Mouse (Mus musculus): ENCODE measurements at regions not wholly inside any gene's neighbourhood (a gene's known extent, or its start where the extent isn't known, plus 50 kb on each side); places are given as distances from the start of the nearest gene placed in this dataset.

DNA sequence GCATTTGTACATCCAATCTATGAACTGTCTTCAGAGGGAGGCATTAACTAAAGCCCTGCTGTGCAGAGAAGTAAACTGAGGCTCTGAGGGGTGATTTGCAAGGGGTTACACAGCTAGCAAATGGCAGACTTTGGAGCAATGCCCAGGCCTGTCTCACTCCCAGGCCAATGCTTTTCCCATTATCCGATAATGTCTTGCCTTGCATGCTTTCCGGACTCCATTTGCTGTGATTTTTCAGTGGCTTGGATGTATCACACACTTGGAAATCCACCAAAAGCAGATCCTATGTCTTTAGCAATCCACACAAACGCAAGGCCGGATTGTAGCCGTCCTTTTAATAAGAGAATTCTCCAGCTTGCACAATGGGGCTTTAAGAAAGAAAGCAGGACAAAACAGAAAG, 281.7 kb upstream of the Ppargc1a start:
- Histone ChIP-seq H3K36me3 (ENCODE audit: control insufficient read depth, insufficient read depth, low read length) (no peaks in the 10 kb centered on the region), H3K4me3 (ENCODE audit: control insufficient read depth, low read depth, low read length) (no peak overlapping the region), H3K4me1 (ENCODE audit: control insufficient read depth, insufficient read depth, low read length) (no peaks in the 10 kb centered on the region), H3K27me3 (ENCODE audit: control insufficient read depth, insufficient read depth, low read length) (no peaks in the 10 kb centered on the region), H3K27ac (ENCODE audit: control insufficient read depth, insufficient read depth, low read depth, low read length) (no peak overlapping the region)
- TF ChIP-seq POLR2A (IDR thresholded peaks at IDR 0.05; ENCODE audit: control insufficient read depth, low read depth, low read length) = no peak

DNA sequence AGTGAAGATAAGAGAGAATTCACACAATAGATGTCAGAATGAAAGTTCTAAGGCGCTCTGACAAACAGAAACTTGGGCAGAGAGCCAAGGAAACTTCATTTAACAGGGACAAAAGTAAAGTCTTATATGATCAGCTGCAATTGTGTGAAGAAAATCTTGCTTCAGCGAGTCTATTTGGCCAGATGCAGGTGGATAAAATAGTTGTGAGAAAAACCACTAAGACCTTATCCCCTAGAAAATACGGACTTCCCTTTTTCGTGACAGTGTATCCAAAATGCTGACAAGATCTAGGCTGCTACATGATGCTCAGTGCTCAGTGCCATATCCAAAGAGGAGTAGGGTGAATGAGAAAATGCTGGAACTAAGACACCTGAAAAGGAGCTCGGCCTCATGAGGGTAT, 274.7 kb upstream of the Ppargc1a start:
- Histone ChIP-seq H3K27me3 (ENCODE audit: control insufficient read depth, insufficient read depth, low read length) (no peaks in the 10 kb centered on the region), H3K4me1 (ENCODE audit: control insufficient read depth, insufficient read depth, low read length) (no peaks in the 10 kb centered on the region), H3K27ac (ENCODE audit: control insufficient read depth, insufficient read depth, low read depth, low read length) (no peak overlapping the region), H3K36me3 (ENCODE audit: control insufficient read depth, insufficient read depth, low read length) (no peaks in the 10 kb centered on the region), H3K4me3 (ENCODE audit: control insufficient read depth, low read depth, low read length) (no peak overlapping the region)
- TF ChIP-seq CTCF (IDR thresholded peaks at IDR 0.05; ENCODE audit: control insufficient read depth, insufficient read depth, insufficient replicate concordance, low read depth, low read length) (no peak), POLR2A (IDR thresholded peaks at IDR 0.05; ENCODE audit: control insufficient read depth, low read depth, low read length) (no peak)

GRCm38 (mm10) chr5:51841763-51842162, 274.2 kb upstream of the Ppargc1a start:
- Histone ChIP-seq H3K4me3 (ENCODE audit: control insufficient read depth, low read depth, low read length) (no peak overlapping the region), H3K27ac (ENCODE audit: control insufficient read depth, insufficient read depth, low read depth, low read length) (no peak overlapping the region), H3K4me1 (ENCODE audit: control insufficient read depth, insufficient read depth, low read length) (no peaks in the 10 kb centered on the region), H3K27me3 (ENCODE audit: control insufficient read depth, insufficient read depth, low read length) (no peaks in the 10 kb centered on the region), H3K36me3 (ENCODE audit: control insufficient read depth, insufficient read depth, low read length) (no peaks in the 10 kb centered on the region)
- TF ChIP-seq POLR2A (IDR thresholded peaks at IDR 0.05; ENCODE audit: control insufficient read depth, low read depth, low read length) (no peak), CTCF (IDR thresholded peaks at IDR 0.05; ENCODE audit: control insufficient read depth, insufficient read depth, insufficient replicate concordance, low read depth, low read length) (no peak)

- Histone ChIP-seq H3K27ac (ENCODE audit: control insufficient read depth, insufficient read depth, low read depth, low read length) (no peak overlapping the region), H3K4me3 (ENCODE audit: control insufficient read depth, low read depth, low read length) (no peak overlapping the region), H3K4me1 (ENCODE audit: control insufficient read depth, insufficient read depth, low read length) (no peaks in the 10 kb centered on the region), H3K36me3 (ENCODE audit: control insufficient read depth, insufficient read depth, low read length) (no peaks in the 10 kb centered on the region), H3K27me3 (ENCODE audit: control insufficient read depth, insufficient read depth, low read length) (no peaks in the 10 kb centered on the region)
- TF ChIP-seq CTCF (IDR thresholded peaks at IDR 0.05; ENCODE audit: control insufficient read depth, insufficient read depth, insufficient replicate concordance, low read depth, low read length) (no peak), POLR2A (IDR thresholded peaks at IDR 0.05; ENCODE audit: control insufficient read depth, low read depth, low read length) (no peak)
Observed at GRCm38 (mm10) chr5:51840638-51841329, 273.3 kb upstream of the Ppargc1a start.

DNA sequence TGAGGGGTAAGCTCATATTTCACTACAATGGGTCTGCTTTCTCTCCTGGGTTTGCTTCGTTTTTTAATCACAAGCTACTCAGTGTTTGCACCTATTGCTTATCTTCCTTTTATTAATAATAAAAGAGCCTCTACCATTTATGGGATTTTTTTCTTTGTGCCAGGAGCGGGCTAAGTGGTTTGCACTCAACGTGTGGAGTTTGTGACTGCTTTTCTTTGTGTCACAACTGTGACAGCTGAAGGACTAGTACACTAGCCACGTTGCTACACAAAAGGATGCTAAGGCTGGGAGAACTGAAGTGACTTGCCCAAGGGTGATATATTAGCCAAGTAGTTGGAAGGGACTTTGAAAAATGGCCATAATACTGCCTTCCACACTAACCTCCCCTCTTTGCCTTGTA, 271.8 kb upstream of the Ppargc1a start:
- Histone ChIP-seq H3K27ac (ENCODE audit: control insufficient read depth, insufficient read depth, low read depth, low read length) (no peak overlapping the region), H3K27me3 (ENCODE audit: control insufficient read depth, insufficient read depth, low read length) (no peaks in the 10 kb centered on the region), H3K4me3 (ENCODE audit: control insufficient read depth, low read depth, low read length) (no peak overlapping the region), H3K36me3 (ENCODE audit: control insufficient read depth, insufficient read depth, low read length) (no peaks in the 10 kb centered on the region), H3K4me1 (ENCODE audit: control insufficient read depth, insufficient read depth, low read length) (no peaks in the 10 kb centered on the region)
- TF ChIP-seq POLR2A (IDR thresholded peaks at IDR 0.05; ENCODE audit: control insufficient read depth, low read depth, low read length) (no peak), CTCF (IDR thresholded peaks at IDR 0.05; ENCODE audit: control insufficient read depth, insufficient read depth, insufficient replicate concordance, low read depth, low read length) (no peak)

DNA sequence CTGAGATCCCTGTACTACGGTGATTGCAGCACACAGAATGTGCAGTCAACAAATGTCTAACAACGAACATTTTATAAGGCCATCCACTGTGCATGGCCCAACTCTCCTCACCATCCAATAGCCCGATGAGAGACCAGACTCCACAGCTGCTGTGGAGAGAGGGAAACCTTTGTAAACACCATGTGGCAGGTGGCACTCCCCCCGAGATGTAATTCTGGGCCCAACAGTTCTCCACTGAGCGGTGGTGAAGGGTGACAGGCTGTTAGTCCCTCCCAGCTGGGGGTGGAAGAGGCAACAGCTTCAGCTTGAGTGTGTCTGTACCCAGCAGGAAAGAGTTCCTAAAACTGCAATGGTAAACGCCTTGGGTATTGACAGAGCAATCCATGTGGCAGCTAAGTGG, 263.0 kb upstream of the Ppargc1a start:
- Histone ChIP-seq H3K4me1 (ENCODE audit: control insufficient read depth, insufficient read depth, low read length) (no peaks in the 10 kb centered on the region), H3K36me3 (ENCODE audit: control insufficient read depth, insufficient read depth, low read length) (no peaks in the 10 kb centered on the region), H3K4me3 (ENCODE audit: control insufficient read depth, low read depth, low read length) (no peak overlapping the region), H3K27me3 (ENCODE audit: control insufficient read depth, insufficient read depth, low read length) (no peaks in the 10 kb centered on the region), H3K27ac (ENCODE audit: control insufficient read depth, insufficient read depth, low read depth, low read length) (no peak overlapping the region)
- no peak for TF ChIP-seq CTCF (IDR thresholded peaks at IDR 0.05; ENCODE audit: control insufficient read depth, insufficient read depth, insufficient replicate concordance, low read depth, low read length)
- no peak for TF ChIP-seq POLR2A (IDR thresholded peaks at IDR 0.05; ENCODE audit: control insufficient read depth, low read depth, low read length)

DNA sequence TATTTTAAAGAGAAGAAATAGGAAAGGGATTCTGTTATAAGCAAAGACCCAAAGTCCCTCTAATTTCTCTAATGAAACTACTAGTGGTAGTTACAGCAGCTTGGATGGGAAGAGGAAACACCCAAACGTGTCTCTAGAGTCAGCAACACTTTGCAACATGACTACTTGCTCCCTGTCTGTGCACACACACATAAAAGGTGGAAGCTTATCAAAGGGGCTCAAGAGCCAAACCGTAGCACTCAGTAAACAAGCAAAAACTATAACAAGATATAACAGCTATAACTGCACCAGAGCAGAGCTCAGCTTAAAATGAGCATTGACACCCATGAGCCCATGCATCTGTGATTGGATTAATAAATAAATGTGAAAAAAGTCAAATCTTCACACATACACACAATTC, 262.5 kb upstream of the Ppargc1a start:
- Histone ChIP-seq H3K27me3 (ENCODE audit: control insufficient read depth, insufficient read depth, low read length) (no peaks in the 10 kb centered on the region), H3K36me3 (ENCODE audit: control insufficient read depth, insufficient read depth, low read length) (no peaks in the 10 kb centered on the region), H3K27ac (ENCODE audit: control insufficient read depth, insufficient read depth, low read depth, low read length) (no peak overlapping the region), H3K4me1 (ENCODE audit: control insufficient read depth, insufficient read depth, low read length) (no peaks in the 10 kb centered on the region), H3K4me3 (ENCODE audit: control insufficient read depth, low read depth, low read length) (no peak overlapping the region)
- no peak for TF ChIP-seq POLR2A (IDR thresholded peaks at IDR 0.05; ENCODE audit: control insufficient read depth, low read depth, low read length)
- no peak for TF ChIP-seq CTCF (IDR thresholded peaks at IDR 0.05; ENCODE audit: control insufficient read depth, insufficient read depth, insufficient replicate concordance, low read depth, low read length)

DNA sequence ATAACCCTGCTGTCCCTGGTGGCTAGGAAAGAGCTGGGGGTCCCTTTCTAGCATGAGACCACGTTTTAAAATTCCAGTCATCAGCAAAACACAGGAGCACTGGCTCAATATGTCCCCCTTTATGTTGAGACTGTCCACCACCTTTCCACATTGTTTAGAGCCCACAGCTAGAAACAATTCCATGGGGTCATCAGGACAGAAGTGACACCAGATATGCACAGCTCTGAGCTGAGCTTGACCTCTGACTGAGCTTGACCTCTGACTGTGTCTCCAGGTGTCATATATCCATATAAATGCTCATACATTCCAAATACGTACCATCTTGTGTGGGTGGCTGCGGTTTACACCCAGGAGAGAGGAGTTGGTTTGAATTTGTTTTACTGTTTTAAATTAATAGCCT, 262.1 kb upstream of the Ppargc1a start:
- no peaks in the 10 kb centered on the region for H3K36me3 ChIP-seq (ENCODE audit: control insufficient read depth, insufficient read depth, low read length)
- H3K4me3 ChIP-seq (ENCODE audit: control insufficient read depth, low read depth, low read length) = no peak overlapping the region
- TF ChIP-seq CTCF (IDR thresholded peaks at IDR 0.05; ENCODE audit: control insufficient read depth, insufficient read depth, insufficient replicate concordance, low read depth, low read length) (no peak), POLR2A (IDR thresholded peaks at IDR 0.05; ENCODE audit: control insufficient read depth, low read depth, low read length) (no peak)
- H3K27me3 ChIP-seq (ENCODE audit: control insufficient read depth, insufficient read depth, low read length) = no peaks in the 10 kb centered on the region
- no peaks in the 10 kb centered on the region for H3K4me1 ChIP-seq (ENCODE audit: control insufficient read depth, insufficient read depth, low read length)
- H3K27ac ChIP-seq (ENCODE audit: control insufficient read depth, insufficient read depth, low read depth, low read length) = no peak overlapping the region
